Mouse (Mus musculus) NIH3T3 (cell line): ENCODE measurements at regions not wholly inside any gene's neighbourhood (a gene's known extent, or its start where the extent isn't known, plus 50 kb on each side); places are given as distances from the start of the nearest gene placed in this dataset.
A peak's percentile ranks its signal among the peaks of the same experiment; 100 is the strongest.

Experiments
- DNase-seq: peaks from one replicate; pipeline ENCODE4 v3.0.0-alpha.2; 2012; ENCODE audit warnings: low read depth

DNA sequence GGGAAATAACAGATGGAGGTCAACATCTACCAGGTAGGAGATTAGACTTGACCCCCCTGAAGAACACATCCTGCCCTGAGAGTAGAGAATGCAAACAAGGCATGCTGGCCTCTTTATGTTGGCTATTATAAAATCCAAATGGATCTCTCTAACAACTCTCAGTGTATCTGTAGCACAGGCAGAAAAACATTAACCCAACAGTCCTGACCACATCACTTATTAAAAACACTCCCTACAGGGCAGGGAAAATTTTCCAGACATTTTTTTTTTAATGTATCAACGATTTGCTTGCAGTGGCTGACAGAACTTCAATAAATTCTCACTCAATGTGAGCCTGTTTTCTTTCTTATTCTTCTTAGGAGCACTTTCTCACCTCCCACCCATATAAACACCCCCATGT is 511.4 kb downstream of the Cdk5rap2 start:
- no peak for DNase-seq

DNA sequence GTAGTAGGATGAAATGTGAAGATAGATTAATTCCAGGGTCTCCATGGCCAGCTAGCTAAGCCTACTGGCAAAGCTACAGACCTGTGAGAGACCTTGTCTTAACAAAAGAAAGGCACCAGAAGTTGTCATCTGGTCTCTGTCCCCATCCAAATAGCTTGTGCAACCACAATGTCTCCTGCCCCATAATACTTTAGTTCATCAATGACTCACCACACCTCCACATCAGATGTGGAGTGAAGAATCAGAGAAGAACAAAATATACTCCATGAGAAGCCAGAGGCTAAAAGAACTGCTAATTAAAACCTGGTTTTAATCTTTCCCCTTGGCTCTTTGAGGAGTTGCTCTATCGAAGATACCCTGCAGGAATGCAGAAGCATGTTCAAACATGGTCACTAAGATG is 514.1 kb downstream of the Cdk5rap2 start:
- no peak for DNase-seq

DNA sequence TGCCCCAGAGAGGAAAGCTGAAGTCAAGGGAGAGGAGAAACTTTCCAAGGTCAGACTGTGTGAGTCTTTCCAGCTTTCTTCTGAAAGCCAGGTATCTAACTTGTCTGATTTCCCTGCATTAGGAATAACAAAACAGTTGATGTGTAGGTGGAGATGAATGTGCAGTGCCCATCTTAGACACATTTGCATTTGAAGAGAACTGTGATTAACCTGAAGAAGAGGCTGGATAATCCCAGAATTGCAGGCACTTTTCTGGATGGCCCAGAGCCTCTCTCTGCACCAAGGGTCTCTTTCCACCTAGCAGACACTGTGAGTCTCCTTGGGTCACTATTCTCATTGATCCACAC is 517.4 kb downstream of the Cdk5rap2 start:
- DNase-seq: no peak

DNA sequence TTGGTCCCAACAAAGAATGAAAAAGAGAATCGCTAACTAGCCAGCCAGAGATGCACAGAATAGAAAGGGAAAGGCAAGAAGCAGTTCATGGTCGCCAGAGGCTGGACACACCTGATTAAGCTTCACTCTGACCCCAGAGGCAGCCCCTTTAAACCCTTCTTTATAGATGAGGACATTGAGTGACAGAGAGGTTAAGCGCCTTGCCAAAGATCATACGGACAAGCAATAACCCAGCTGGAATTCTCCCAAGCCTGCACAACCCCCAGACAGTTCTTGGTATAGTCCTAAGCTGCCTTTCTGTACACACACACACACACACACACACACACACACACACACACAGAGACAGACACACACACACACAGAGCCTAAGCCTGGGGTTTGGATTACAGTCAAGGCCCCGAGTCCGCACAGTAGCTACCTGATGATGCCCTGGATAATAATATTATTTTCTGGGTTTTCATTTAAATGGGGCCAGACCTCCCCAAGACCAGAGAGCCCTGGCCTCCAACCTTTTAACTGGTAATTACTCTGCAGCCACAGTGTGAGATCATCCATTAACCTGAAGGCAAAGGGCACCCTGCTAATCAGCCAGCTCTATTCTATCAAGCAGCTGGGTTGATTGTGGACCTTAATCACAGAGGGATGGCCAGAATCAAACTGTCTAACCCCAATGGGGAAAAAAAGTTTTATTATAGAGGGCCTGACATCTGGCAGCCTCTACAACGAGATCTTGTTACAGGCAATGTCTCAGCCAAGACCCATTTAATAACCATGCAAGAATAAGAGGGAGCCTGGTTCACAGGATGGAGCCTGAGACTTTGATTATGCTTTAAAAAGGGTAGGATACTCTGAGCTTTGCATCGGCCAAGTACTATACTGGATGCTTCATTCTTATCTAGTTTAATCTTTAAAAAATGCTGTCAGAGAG is 518.1 kb downstream of the Cdk5rap2 start:
- no peak for DNase-seq

DNA sequence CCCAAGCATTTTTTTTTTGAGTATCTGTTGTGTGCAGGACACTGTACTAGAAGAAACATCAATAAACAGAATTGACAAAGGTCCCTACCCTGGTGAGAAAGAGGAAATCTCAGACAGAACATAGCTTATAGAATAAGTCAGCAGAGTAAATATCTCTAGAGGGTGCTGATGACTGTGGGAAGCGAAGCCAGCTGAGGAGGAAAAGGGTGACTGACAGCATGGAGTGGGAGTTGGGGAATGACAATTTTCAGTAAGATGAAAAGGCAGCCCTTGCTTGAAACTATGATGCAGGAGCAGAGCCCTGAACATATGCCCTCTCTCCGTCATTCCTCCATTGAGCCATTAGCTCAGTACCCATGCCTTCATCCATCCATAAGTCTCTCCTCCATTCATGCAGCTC is 519.6 kb downstream of the Cdk5rap2 start:
- no peak for DNase-seq

DNA sequence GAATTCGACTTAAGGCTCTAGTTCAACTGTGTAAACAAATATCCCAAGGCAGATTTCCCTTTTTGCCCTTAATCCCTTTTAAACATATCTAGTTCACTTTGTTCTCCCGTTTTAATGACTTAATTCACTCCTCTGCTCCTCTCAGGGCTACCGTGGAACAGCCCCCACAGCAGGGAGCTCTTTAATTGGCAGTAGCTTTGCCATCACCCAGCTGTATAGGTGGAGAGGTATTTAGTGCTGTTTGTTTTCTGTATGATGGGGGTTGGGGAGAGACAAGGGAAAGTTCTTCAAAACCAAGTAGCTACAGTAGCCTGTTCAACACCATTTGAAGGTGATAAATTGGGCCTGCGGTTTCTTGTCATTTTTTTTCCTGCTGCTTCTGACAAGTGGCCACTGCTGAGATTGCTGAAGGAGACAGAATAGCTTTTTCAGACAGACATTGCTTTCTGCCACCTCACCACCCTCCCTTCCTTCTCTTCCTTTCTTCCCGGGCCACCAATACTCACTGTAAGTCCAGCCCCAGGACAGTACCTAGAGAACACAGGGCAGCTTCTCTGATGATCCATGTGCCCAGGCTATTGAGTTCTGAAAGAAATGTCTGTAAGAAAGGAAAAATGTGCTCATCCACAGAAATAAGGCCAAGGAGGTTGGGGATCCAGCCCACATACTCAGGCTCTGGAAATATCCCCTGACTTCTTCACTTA is 520.2 kb downstream of the Cdk5rap2 start:
- DNase-seq: no peak

DNA sequence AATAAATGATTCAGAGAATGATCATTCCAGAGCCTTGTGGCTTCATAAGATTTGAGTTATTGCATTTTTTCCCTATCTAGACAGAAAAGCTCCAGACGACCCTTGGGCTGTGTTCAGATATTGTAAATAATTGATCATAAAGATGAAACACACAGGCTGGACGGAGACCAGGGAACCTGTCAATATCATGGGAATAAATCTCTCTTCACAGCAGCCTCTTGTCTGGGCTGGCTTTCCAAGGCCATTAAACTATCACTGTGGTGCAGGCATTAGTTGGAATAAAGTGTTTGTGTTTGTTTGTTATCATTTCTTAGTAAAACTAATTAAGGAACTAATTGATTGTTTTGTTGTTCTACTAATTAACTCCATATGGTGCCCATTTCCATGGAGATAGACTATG is 533.5 kb downstream of the Cdk5rap2 start:
- no peak for DNase-seq

DNA sequence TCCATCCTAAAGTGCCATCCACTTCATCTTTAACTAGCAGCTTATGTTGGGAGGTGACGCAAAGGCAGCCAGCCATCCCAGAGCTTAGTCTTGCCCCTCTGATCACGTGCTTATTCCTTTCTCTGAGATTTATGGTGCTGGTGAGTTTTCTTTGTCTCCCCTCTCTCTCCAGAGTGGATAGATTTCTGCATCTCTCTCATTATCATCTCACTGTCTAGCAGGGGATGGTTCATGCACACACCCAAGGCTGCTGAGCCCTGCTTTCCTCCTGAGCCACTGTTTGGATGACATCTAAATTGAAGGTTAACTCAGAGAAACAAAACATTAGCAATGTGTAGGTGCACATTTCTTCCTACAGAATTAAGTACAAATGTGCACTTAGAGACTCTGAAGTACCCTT is 539.6 kb downstream of the Cdk5rap2 start:
- DNase-seq: no peak

DNA sequence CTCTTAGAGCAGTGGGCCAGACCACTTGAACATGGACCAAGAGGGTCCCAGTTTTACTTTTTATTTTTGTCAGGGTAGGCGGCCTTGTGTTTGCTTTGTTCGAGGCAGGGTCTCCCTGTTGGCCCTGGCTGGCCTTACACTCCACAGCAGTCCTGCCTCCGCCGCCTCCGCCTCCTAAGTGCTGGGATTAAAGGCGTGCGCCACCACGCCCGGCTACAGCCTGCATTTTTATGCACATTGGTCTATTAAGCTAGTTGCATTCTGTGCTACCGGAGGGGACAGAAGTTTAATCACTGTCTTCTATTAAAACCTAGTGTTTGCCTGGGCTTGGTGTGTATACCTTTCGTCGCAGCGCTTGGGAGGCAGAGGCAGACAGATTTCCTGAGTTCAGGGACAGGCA is 555.2 kb downstream of the Cdk5rap2 start:
- no peak for DNase-seq

DNA sequence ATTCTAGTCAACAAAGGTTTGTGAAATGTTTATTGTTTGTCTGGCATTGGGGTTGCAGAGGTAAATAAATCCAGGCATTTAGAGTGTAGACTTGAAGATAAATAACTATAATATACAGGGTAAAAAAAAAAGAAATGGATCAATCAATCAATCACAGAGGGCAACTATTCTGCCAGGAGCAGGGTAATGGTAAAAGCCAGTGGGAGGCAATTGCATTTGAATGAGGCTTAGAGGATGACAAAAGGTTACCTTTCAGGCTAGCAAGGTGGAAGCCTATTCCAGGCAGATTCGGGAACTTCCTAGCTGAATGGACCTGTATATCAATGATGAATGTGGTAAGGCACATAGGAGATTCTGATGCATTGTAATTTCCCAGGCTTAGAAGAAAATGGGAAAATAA is 557.6 kb downstream of the Cdk5rap2 start:
- DNase-seq: no peak

DNA sequence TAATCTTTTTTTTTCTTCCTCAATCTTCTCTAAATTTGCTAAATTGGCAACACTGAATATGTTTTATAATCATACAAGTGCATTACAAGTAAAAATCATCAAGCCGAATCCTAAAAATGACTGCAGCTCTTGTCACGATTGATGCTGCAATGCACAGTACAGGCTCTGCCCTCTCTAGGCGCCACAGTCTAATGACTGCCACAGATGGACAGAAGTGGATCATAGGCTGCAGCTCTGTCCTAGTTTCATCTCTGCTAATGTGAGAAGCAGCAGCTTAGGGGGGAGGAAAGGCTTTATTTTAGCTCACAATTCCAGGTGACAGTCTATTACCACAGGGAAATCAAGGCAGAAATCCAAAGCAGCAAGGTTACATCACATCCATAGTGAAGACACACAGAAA is 560.8 kb downstream of the Cdk5rap2 start:
- no peak for DNase-seq

DNA sequence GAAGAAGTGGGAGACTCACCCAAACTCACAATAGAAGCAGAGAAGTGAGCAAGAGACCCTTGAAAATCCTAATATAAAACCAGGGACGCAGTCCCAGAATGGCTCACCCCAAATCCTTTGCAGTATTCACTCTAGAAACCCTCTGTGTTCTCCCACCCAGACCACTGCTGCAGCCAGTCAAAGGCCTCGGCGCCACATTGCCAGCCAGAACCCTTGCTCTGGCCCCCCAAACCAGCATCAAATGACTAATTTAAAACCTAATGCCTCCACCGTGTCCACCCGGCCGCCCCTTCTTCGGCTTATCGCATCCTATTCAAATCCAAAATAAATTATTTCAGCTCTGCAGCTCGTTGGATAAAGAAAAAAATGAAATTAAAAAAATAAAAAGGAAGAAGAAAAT is 570.4 kb downstream of the Cdk5rap2 start:
- DNase-seq: no peak

DNA sequence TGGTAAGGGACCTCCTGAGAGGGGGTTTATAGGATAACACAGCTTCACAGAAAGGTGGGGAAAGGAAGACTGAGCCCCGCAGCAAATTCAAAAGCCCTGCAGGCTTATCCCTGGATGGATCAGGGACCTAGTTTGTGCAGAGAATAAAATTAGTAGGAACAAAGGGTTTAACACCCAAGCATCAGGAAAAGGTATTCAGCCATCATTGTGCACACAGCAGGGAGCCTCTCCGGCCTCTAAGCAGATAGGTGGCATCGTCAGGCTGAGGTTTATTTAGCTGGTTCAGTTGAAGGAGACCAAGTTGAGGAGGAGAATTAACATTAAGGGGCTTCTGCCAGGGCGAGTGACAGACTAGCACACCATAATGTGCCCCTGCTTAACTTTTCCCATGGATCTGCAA is 571.3 kb downstream of the Cdk5rap2 start:
- no peak for DNase-seq

DNA sequence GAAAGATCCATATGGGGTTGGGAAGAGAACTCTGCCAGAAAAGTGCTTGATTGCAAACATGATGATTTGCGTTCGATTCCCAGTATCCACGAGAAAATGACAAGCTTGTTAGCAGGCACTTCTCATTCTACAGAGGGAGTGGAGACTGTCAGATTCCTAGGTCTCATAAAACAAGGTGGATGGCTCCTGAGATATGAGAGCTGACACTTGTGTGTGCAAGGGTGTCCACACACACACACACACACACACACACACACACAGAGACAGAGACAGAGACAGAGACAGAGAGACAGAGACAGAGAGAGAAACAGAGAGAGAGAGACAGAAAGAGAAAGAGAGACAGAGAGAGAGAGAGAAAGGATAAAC is 585.4 kb downstream of the Cdk5rap2 start:
- no peak for DNase-seq

DNA sequence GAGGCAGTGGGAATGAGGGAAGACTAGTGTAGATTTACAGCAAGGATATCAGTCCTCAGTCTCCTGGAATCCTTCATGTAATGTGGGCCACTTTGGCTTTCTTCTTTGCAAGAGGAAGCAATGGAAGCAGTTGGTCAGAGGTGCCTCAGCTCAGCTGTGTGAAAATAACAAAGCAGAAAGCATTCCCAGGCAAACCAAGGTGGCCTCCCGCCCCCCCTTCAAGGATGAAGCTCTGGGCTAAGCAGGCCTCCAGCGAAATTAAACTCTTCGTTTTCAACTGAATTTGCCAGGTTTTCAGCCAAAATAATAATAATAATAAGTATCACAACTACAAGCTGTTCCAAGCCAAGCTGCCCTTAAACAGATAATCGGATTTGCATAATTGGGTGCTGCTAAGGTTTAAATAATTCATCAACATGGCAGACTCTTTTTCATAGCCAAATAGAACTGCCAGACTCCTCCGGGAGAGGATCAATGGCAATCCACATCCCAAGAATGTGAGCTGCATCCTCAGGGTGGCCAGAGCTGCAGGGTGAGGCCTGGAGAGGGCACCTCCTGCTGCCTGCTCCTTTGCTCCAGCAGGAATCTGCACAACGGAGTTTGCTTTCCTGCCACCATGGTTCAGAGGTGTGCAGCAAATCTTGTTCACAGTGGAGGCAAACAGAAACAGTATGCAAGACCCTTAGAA is 585.9 kb downstream of the Cdk5rap2 start:
- DNase-seq: no peak

DNA sequence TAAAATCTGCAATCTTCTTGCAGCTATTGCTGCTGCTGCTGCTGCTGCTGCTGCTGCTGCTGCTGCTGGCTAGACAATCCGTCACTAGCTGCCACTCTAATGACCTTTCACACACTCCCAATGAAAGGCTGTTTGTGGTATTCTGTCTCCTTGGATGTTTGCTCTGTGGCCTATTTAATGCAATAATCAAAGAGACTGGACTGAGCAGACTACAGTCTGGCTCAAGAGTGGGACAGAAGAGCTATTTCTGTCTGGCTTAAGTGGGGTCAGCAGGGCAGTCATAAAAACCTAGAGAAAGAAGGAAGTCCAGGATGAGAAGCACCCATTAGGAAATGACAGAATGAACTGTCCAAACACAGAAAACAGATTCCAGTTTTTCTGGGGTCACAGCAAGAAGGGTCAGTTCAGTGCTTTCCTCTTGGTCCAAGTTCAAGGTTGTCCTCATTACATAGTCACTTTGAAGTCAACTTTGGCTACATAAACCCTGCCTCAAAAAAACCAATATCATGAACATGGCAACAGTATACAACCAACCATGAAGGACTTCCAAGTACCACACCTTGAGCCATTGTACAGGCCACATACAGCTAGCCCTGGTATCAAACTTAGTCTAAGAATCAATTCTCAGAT is 586.8 kb downstream of the Cdk5rap2 start:
- DNase-seq: no peak

DNA sequence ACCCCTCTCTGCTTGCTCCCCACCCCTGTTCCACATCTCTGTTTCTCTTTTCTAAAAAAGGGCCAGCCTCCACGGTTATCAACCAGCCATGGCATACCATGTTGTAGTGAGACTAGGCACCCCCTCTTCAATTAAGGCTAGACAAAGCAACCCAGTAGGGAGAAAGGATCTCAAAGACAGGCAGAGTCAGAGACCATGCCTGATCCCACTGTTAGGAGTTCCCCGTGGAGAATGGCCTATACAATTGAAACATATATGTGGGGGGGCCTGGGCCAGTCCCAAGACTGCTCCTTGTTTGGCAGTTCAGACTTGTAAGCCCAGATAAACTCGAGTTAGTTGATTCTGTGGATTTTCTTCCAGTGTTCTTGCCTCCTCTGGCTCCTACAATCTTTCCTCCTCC is 591.4 kb downstream of the Cdk5rap2 start:
- DNase-seq: no peak

DNA sequence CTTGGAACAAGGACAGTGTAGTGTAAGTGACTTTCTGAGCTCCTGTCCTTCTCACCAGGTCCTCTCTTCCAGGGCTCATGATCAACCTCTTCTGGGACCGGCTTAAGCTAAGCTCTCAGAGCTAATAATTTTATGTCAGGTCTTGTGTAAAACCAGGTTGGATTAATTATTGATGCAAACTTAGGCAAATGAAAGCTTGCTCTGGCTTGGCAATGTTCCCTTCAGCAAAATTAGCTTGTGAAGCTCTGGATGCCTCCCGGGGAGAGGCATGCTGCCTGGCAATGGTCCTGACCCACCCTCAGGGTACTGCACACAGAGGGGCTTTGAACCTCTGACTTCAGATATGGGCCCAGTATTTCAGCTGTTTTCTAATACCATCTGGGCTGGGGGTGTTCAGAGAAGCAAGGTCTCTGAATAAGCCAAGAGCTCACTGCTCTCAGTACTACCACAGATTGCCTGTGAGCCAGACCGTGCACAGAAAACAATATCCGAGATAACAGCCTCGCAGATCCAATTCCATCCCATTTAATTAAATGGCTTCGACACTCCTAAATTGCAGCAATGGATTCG is 624.7 kb downstream of the Cdk5rap2 start:
- DNase-seq: no peak

DNA sequence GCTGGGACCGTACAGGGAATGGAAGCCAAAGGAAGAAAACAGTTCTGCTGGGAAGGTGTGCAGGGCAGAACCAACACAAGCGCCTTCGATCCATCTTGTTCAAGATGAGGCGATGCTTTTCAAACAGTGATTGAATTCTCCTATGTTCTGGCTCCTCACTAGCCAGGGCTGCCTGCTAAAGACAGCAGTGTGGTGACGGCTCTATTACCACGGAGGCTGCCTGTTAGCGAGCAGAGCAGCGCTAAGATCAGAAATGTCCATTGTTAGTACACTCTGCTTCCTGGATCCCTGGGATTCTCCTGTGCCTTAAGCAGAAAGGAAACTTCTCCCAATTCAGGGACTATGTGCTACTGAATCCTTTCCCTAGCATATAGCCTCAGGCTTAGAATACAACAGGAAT is 629.0 kb downstream of the Cdk5rap2 start:
- no peak for DNase-seq

DNA sequence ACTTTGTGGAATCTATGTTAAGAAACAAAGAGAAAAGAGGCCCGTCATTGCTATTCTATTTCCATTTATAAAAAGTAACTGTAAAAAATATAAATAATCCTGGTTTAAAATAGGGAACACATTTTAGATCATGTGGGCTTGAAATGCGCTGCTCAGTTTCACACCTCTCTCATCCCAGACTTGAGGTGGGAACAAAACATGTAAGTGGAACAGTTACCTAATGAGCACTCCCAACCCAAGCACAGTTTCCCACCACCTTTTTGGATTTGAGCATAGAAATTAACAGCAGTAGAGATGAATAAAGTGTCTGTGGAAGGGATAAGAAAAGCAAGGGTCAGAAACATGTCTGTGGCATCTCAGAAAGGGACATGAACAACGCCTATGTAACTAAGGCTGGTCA is 648.4 kb downstream of the Cdk5rap2 start:
- DNase-seq: no peak

DNA sequence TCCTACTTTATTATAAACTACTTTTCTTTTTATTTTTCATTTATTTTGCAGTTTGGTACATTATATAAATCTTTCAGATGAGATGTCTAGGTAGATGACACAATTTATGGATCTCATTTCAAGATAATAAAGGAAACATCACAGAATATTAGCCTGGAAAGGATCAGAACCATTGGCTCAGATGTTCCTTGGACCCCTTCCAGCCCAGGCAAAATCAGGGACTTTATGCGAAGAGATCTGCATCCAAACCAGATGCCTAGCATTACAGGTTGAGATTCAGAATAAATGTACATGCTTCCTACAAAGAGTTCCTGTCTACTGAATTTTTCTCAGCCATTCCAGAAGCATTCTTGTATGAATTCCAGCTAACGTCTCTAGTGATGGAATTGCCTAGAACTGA is 650.6 kb downstream of the Cdk5rap2 start:
- no peak for DNase-seq

DNA sequence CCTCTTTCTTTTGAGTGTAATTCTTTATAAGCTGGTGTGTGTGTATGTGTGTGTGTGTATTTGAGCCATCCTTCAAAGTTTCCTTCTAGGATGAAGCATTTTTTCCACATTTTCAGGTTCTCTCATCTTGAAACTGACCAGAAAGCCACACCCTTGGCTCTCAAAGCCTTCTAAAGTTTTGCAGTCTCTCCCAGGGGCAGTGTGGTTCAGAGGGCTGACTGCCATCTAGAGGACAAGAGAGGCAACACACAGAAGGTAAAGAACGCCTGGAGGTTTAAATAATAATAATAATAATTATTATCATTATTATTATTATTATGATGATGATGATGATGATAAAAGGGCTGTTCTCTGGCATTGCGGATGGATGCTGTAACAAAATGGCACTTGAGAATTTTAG is 655.7 kb downstream of the Cdk5rap2 start:
- DNase-seq: peak; percentile 29
